Comparison of ENCODE assay signal across 23 mouse cellular contexts in genomic region chr13:60398836-60399235, GRCm38 (mm10).
"Had no signal": no experiment of that assay in that cellular context is flagged by ENCODE, and none has a peak within 500 bp of the region (broad histone marks: within the 10 kb centered on the region; RNA-seq: fewer than 3 reads in every experiment).

No protein-coding gene starts in this region.

- H3K27ac ChIP-seq: intestine, embryonic 15.5 days; kidney, embryonic 15.5 days; layer of hippocampus, adult 2 months; left cerebral cortex, adult 2 months; limb, embryonic 13.5 days; liver, embryonic 14.5 days; macrophage; midbrain, embryonic 12.5 days; midbrain, embryonic 15.5 days; neural tube, embryonic 12.5 days; neural tube, embryonic 15.5 days; stomach, postnatal 0 days had no signal

- H3K9ac ChIP-seq: intestine, embryonic 15.5 days; kidney, embryonic 15.5 days; limb, embryonic 13.5 days; liver, embryonic 14.5 days; liver, postnatal 0 days; lung, embryonic 14.5 days; midbrain, embryonic 12.5 days; midbrain, embryonic 15.5 days; neural tube, embryonic 12.5 days; neural tube, embryonic 15.5 days had no signal

- DNase-seq: kidney, adult 11 months; layer of hippocampus, adult 9-11 months; liver, postnatal 0 days; lung, embryonic 14.5 days; right cerebral cortex, adult 18-20 months; right cerebral cortex, postnatal 14 days; right cerebral cortex, postnatal 4 days; thymus, adult 2 months; thymus, postnatal 25 days had no signal

- H3K4me1 ChIP-seq: intestine, embryonic 15.5 days; kidney, embryonic 15.5 days; midbrain, embryonic 12.5 days; midbrain, embryonic 15.5 days; neural tube, embryonic 12.5 days; neural tube, embryonic 15.5 days had no signal

- H3K4me3 ChIP-seq: intestine, embryonic 15.5 days; kidney, embryonic 15.5 days; layer of hippocampus, adult 2 months; left cerebral cortex, adult 2 months; limb, embryonic 13.5 days; midbrain, embryonic 12.5 days; midbrain, embryonic 15.5 days; neural tube, embryonic 12.5 days; neural tube, embryonic 15.5 days had no signal

- ATAC-seq: intestine, embryonic 15.5 days; liver, postnatal 0 days; lung, postnatal 0 days; midbrain, embryonic 15.5 days had no signal

- H3K9me3 ChIP-seq: intestine, embryonic 15.5 days; kidney, embryonic 15.5 days; midbrain, embryonic 15.5 days; neural tube, embryonic 15.5 days had no signal

- H3K36me3 ChIP-seq: intestine, embryonic 15.5 days; kidney, embryonic 15.5 days; limb, embryonic 13.5 days; midbrain, embryonic 12.5 days; midbrain, embryonic 15.5 days; neural tube, embryonic 12.5 days; neural tube, embryonic 15.5 days had no signal

- H3K27me3 ChIP-seq: intestine, embryonic 15.5 days; kidney, embryonic 15.5 days; limb, embryonic 13.5 days; midbrain, embryonic 12.5 days; midbrain, embryonic 15.5 days; neural tube, embryonic 12.5 days; neural tube, embryonic 15.5 days had no signal

- H3K4me2 ChIP-seq: intestine, embryonic 15.5 days; kidney, embryonic 15.5 days; limb, embryonic 13.5 days; liver, embryonic 11.5 days; lung, embryonic 14.5 days; midbrain, embryonic 12.5 days; midbrain, embryonic 15.5 days; neural tube, embryonic 12.5 days; neural tube, embryonic 15.5 days had no signal
